13 mouse cellular contexts compared by ENCODE assay signal in the genomic region with DNA sequence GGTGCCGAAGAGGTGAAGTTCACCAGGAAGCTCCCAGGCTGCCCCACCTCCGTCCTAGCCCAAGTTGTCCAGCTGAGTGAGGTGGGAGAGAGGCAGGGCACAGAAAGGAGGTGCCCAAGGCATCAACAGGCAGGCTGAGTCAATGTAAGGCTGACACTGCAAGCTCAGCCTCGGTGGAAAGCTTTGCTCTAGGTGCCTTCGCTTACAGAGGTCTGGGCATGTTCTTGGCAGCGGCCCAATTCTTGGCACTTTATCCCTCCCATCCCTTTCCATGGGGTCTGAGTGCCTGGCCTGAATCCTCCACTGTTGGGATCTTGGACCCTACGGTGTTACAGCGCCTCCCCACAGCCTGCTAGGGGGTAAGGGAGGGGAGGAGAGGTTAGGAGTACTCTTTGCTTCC. TPM values are rescaled to one million over a fixed set of nuclear protein-coding genes. Genes with fewer than 3 reads are reported as not detected.
DNase-seq lines count a peak whose midpoint lies in the region; TF ChIP-seq lines count a peak whose summit lies in the region.
"Had no signal": no experiment of that assay in that cellular context is flagged by ENCODE, and none has a peak within 500 bp of the region (broad histone marks: within the 10 kb centered on the region; RNA-seq: fewer than 3 reads in every experiment).

No protein-coding gene starts in this region.

- 47% methylated on average over 7 of the region's 7 CpGs for WGBS in heart, adult 2 months
- 83% methylated on average over 7 of the region's 7 CpGs for WGBS in liver, adult 2 months

- no peaks in the 10 kb centered on the region for H3K27me3 ChIP-seq in heart, adult 2 months (ENCODE audit: control insufficient read depth, insufficient read depth, low read length)
- no peaks in the 10 kb centered on the region for H3K27me3 ChIP-seq in liver, adult 2 months (ENCODE audit: control insufficient read depth, insufficient read depth, low read length)

- peaks cover 18% of the 10 kb centered on the region for H3K4me1 ChIP-seq in heart, adult 2 months (ENCODE audit: control insufficient read depth, insufficient read depth, low read length)
- H3K4me1 ChIP-seq in liver, adult 2 months (ENCODE audit: control insufficient read depth, insufficient read depth, low read length) = 0 out of 2 replicates have a peak, but pooled peaks cover 3% of the 10 kb centered on the region

- H3K27ac ChIP-seq in heart, adult 2 months = peak overlapping the region; percentile 96
- peak overlapping the region; percentile 79 for H3K27ac ChIP-seq in liver, adult 2 months (replicated peaks; ENCODE audit: insufficient read depth, low read depth, low read length)
- H3K27ac ChIP-seq: liver, embryonic 14.5 days had no signal

- peak overlapping the region; percentile 23 for H3K9ac ChIP-seq in heart, adult 2 months (ENCODE audit: low read depth, low read length)
- H3K9ac ChIP-seq in liver, adult 2 months (ENCODE audit: low read depth, low read length) = peak overlapping the region; percentile 33
- H3K9ac ChIP-seq: liver, embryonic 14.5 days had no signal

- no peaks in the 10 kb centered on the region for H3K36me3 ChIP-seq in heart, adult 2 months (ENCODE audit: control insufficient read depth, insufficient read depth, low read length)
- no peaks in the 10 kb centered on the region for H3K36me3 ChIP-seq in liver, adult 2 months (ENCODE audit: control insufficient read depth, insufficient read depth, low read length)

- peak overlapping the region; percentile 45 for H3K4me3 ChIP-seq in heart, adult 2 months
- peak overlapping the region; percentile 34 for H3K4me3 ChIP-seq in liver, adult 2 months (ENCODE audit: insufficient read depth, low read depth, low read length)
- H3K4me3 ChIP-seq: myocyte had no signal

- TF ChIP-seq EP300 in heart, adult 2 months (IDR thresholded peaks at IDR 0.05; ENCODE audit: insufficient read depth, low read depth, low read length) = no peak

- TF ChIP-seq CTCF in heart, adult 2 months (IDR thresholded peaks at IDR 0.05) = no peak
- TF ChIP-seq CTCF in liver, adult 2 months (IDR thresholded peaks at IDR 0.05; ENCODE audit: low read depth, low read length) = no peak

- intact Hi-C loops in heart, adult 2 months (cut with DNase I) = no loop called here
- intact Hi-C loops in heart, postnatal 14 days (cut with DNase I) = no loop called here

- peak in 1 of 2 experiments; percentile 57 for DNase-seq in heart, adult 2 months
- DNase-seq in heart, postnatal 14 days = no peak
- no peak for DNase-seq in liver, adult 2 months (ENCODE audit: extremely low read depth, low read depth, low spot score)
- no peak for DNase-seq in liver
- DNase-seq in heart, postnatal 4 days = peak; percentile 38
- DNase-seq in lung, postnatal 10 days = peak; percentile 52
- DNase-seq in adrenal gland, postnatal 36 days = no peak
- no peak for DNase-seq in urinary bladder, postnatal 36 days (ENCODE audit: low spot score in 2 of 2)
- DNase-seq: right cerebral cortex, postnatal 25 days; thymus, postnatal 4 days had no signal

- H3K79me2 ChIP-seq in heart, adult 2 months (replicated peaks; ENCODE audit: control insufficient read depth, insufficient read depth, low read length) = peaks cover 2% of the 10 kb centered on the region; the same call in 1 of the 2 replicates
- H3K79me2 ChIP-seq in liver, adult 2 months (ENCODE audit: control insufficient read depth, insufficient read depth, low read length) = no peaks in the 10 kb centered on the region

- peak; percentile 61 for TF ChIP-seq POLR2A in heart, adult 2 months (IDR thresholded peaks at IDR 0.05; ENCODE audit: insufficient read depth, low read depth, low read length)
- TF ChIP-seq POLR2A in liver, adult 2 months (IDR thresholded peaks at IDR 0.05; ENCODE audit: extremely low read depth, insufficient read depth, low read length) = no peak

RNA-seq across cellular contexts. Expression of gene Egfl7, which starts 2.9 kb away (rescaled TPM):
- total RNA-seq in heart, adult 2 months (2021) = 100 to 1,000 TPM; 102 to 111 TPM
- polyA plus RNA-seq in heart, adult 2 months (2012; rRNA removed) = 499 and 610 TPM in 2 replicates
- 100 to 1,000 TPM; 224 to 237 TPM for total RNA-seq in heart, postnatal 14 days (2021)
- total RNA-seq in liver, adult 2 months (2014; rRNA removed) = 58.6 and 67.0 TPM in 2 replicates
- polyA plus RNA-seq in liver, adult 2 months (2012; rRNA removed) = 60.7 and 90.0 TPM in 2 replicates
- 100 to 1,000 TPM; 317 to 343 TPM for total RNA-seq in heart, postnatal 4 days (2021)
- total RNA-seq in adrenal gland, postnatal 36 days (2021) = 100 to 1,000 TPM in 1 of 2 experiments, 10 to 100 TPM in 1; 86.2 to 127 TPM
- polyA plus RNA-seq: CD4-positive, CD25-positive, alpha-beta regulatory T cell, adult 4 months had no signal

RNA-seq across cellular contexts. Expression of gene Gm20532, which starts 3.7 kb away (rescaled TPM):
- not detected for total RNA-seq in heart, adult 2 months (2021)
- polyA plus RNA-seq in heart, adult 2 months (2012; rRNA removed) = not detected in 2 replicates
- total RNA-seq in heart, postnatal 14 days (2021) = not detected
- not detected in 2 replicates for total RNA-seq in liver, adult 2 months (2014; rRNA removed)
- not detected in 2 replicates for polyA plus RNA-seq in liver, adult 2 months (2012; rRNA removed)
- total RNA-seq in heart, postnatal 4 days (2021) = not detected
- total RNA-seq in adrenal gland, postnatal 36 days (2021) = not detected
- polyA plus RNA-seq: CD4-positive, CD25-positive, alpha-beta regulatory T cell, adult 4 months; liver, embryonic 14.5 days; myocyte had no signal

RNA-seq across cellular contexts. Expression of gene Agpat2, which starts 21.5 kb away (rescaled TPM):
- 10 to 100 TPM; 52.8 to 59.2 TPM for total RNA-seq in heart, adult 2 months (2021)
- polyA plus RNA-seq in heart, adult 2 months (2012; rRNA removed) = 117 and 142 TPM in 2 replicates
- total RNA-seq in heart, postnatal 14 days (2021) = 10 to 100 TPM; 47.8 to 51.8 TPM
- total RNA-seq in liver, adult 2 months (2014; rRNA removed) = 116 and 153 TPM in 2 replicates
- polyA plus RNA-seq in liver, adult 2 months (2012; rRNA removed) = 421 and 511 TPM in 2 replicates
- 10 to 100 TPM; 23.9 to 25.4 TPM for total RNA-seq in heart, postnatal 4 days (2021)
- total RNA-seq in adrenal gland, postnatal 36 days (2021) = 100 to 1,000 TPM; 301 to 364 TPM

RNA-seq across cellular contexts. Expression of gene Fam69b, which starts 45.5 kb away (rescaled TPM):
- total RNA-seq in heart, adult 2 months (2021) = 10 to 100 TPM; 20.0 to 21.1 TPM
- polyA plus RNA-seq in heart, adult 2 months (2012; rRNA removed) = 45.7 and 47.6 TPM in 2 replicates
- total RNA-seq in heart, postnatal 14 days (2021) = 10 to 100 TPM; 15.4 to 17.0 TPM
- 0.09 and 0.13 TPM in 2 replicates for total RNA-seq in liver, adult 2 months (2014; rRNA removed)
- 0.41 and 0.60 TPM in 2 replicates for polyA plus RNA-seq in liver, adult 2 months (2012; rRNA removed)
- total RNA-seq in heart, postnatal 4 days (2021) = 1 to 10 TPM; 6.1 to 7.0 TPM
- 1 to 10 TPM; 5.8 to 8.8 TPM for total RNA-seq in adrenal gland, postnatal 36 days (2021)

Comparison
In these comparisons a context has a peak if more than half of its experiments do, and no peak if none do; other contexts are left out.
1. DNase-seq: peak in heart, postnatal 4 days (single experiment) and lung, postnatal 10 days (single experiment); none in heart, postnatal 14 days (0 of 2), liver, adult 2 months (single experiment), liver (single experiment), adrenal gland, postnatal 36 days (0 of 2) and urinary bladder, postnatal 36 days (0 of 2).